Mouse (Mus musculus): ENCODE measurements around the gene Nfe2l2. TPM values are rescaled to one million over a fixed set of nuclear protein-coding genes. Genes with fewer than 3 reads are reported as not detected.

The Nfe2l2 gene
- polyA plus RNA-seq, 1 experiment from 2014 or later: 56.1 TPM

- Histone ChIP-seq H3K9ac (no peak overlapping the region), H3K4me2 (replicated peaks) (no peak overlapping the region), H3K4me1 (no peaks in the 10 kb centered on the region), H3K9me3 (replicated peaks) (no peaks in the 10 kb centered on the region), H3K27me3 (no peaks in the 10 kb centered on the region), H3K36me3 (no peaks in the 10 kb centered on the region), H3K4me3 (replicated peaks) (no peak overlapping the region), H3K27ac (replicated peaks) (no peak overlapping the region)
- ATAC-seq (ENCODE audit: insufficient number of reproducible peaks, low FRiP score, low TSS enrichment, low read depth): no peak
- 68% methylated on average over 6 of the region's 6 CpGs for WGBS
These were observed 77.6 kb downstream of the Nfe2l2 start for GRCm38 (mm10) chr2:75626597-75627440.

Small RNA genes lying within 50 kb of the gene (microRNA-seq; reads per million reads assigned to microRNA genes)
- not detected for gene Gm24574 (ENCODE audit: borderline number of aligned reads)

Other genes starting within 250 kb of the Nfe2l2 start
- 242 and 268 TPM in 2 replicates for gene Hnrnpa3, start 45.4 kb downstream of the Nfe2l2 start, polyA plus RNA-seq (2015; fragmentation: Nextera tagmentation; extraction: Ambion mirVana)
- gene Agps, start 127.5 kb upstream of the Nfe2l2 start, polyA plus RNA-seq (2015; fragmentation: Nextera tagmentation; extraction: Ambion mirVana): 24.5 and 27.6 TPM in 2 replicates
- 16.5 and 21.7 TPM in 2 replicates for gene Ttc30b, start 233.9 kb upstream of the Nfe2l2 start, polyA plus RNA-seq (2015; fragmentation: Nextera tagmentation; extraction: Ambion mirVana)